Mouse (Mus musculus) embryo, embryonic 11 days (tissue): ENCODE results near the gene Rnf141.

Experiments
- DNase-seq: peaks from one replicate; pipeline ENCODE4 v3.0.0-alpha.2; 2015

Rnf141 gene

DNA sequence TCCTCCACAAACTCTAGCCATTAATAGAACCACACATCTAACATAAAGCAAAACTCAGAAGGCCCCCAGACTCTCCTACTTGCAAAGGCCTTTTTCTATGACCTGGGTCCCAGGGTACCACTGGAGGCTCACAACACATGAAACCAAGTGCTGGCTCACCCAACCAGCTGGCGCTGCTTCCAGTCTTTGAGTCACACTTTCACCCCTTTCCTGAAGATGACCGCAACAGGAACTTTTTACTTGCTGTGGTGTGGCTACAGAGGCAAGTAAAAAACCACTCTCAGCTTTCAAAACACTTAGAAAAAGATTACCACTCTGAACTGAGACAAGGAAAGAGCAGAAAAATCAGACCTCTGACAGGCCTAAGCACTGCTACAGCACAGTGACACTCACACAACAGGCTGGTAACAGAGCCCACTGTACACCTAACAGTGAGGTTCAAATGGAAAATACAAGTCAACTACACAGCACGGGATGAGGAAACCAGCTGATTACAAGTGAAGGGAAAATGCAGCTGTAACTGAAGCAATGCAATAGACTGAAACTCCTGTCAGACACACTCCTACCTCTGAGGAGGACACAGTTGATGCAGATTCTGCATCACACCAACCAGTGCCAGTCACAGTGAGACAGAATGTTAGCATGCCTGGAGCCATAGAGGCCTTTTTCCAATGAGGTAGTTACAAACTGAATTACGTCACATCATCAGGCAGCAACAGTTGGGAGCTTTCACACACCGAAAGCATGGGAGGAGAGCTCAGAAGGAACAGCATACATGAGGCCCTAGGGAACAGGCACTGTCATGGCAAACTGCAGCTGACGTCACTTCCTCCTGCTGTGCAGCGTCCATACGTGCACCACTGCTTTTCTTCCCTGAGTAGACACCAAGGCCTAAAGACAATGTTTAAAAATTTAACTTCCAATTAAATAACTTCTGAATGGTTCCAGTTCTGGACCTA lies 20.0 kb downstream of the Rnf141 start:
- no peak for DNase-seq

DNA sequence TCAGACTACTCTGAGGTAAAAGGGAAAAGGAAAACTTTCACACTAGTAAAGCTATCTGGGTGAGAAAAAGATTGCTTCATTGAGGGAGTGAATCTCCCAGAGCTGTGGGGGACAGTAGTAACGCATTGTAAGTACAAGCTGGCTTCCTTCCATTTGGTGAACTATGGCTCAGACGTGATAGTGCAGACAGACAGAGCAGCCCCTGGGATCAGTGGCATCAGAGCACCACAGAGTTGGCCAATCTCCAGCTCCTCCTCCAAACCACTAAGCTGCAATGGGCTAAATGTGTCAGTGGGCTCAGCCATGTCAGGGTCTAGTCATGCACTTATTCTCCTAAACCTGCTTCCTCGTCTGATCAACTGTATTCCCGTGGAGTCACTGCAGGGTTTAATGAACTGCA lies 20.7 kb downstream of the Rnf141 start:
- DNase-seq, result no peak

DNA sequence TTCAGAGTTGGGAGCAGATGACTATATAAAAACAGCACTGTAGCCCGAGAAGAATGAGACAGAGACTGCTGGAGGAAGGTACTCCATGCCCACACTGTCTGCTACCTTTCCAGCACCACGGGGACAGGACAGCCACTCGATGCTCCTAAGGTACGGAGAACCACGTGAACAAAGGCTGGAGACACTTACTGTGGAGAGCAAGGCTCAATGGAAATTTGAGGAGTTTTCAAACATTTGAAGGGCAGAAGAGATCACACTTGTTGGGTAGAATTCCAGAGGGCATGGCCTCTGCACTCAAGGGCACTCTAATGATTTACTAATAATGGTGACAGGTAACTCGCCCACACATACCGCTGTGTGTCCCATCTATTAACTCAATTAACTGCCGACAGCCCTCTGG lies 21.2 kb downstream of the Rnf141 start:
- no peak for DNase-seq

- no peak for DNase-seq
Measured at GRCm38 (mm10) chr7:110822055-110822454, 22.2 kb downstream of the Rnf141 start.

DNA sequence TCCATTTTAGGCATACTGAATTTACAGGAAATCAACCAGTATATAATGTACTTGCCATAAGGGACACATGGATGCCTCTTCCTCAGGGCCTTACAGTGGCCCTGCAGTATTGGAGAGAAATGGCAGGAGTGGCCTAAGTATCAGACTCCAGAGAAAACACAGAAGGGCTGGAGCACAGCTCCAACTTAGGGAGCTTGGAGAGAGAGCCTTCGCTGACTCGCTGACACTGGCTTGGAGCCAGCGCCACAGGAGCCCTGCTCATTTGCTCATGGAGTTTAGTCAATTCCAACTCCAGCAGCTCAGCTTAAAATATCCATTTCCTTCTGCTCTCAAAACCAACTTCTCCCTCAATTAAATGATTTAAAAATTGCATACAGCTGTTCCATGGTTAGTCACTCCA lies 22.6 kb downstream of the Rnf141 start:
- DNase-seq, result no peak

DNA sequence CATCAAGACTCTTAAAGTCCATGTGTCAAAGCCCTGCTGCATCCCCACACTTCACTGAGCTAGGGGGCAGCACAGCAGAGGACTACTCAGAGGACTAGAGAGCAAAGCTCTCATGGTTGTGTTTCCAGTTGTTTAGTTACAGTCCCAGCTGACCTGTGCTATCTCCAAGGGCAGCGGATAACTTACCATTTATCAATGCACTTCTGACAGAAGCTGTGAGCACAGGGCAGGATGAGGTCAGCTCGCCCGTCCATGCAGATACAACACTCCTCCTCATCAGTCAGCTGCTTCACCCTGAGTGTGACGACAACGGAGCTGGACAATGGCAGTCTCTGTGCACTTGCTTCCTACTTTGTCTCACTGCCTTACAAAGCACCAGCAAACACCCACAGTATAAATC lies 23.2 kb downstream of the Rnf141 start:
- DNase-seq, result peak; percentile 42

GRCm38 (mm10) chr7:110818787-110819350 lies 25.4 kb downstream of the Rnf141 start:
- DNase-seq, result no peak

GRCm38 (mm10) chr7:110818206-110818605 lies 26.1 kb downstream of the Rnf141 start:
- no peak for DNase-seq

DNA sequence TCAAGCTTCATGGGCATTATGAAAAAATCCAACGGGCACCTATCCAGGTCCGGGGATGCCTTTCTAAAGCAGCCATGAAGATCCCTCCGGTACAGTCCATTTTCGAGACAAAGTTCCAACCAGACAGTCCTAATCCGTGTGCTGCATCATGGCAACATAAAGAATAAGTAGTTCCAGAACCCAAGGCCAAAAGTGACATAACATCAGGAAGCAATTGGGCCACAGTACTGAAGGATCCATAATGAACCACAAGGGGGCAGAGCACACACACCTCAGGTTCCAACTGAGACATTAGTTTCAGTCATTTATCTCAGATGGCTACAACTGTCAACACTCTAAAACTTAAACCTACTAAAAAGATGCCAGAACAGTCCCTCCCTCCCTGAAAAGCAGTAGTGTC lies 28.2 kb downstream of the Rnf141 start:
- DNase-seq, result peak; percentile 77

DNA sequence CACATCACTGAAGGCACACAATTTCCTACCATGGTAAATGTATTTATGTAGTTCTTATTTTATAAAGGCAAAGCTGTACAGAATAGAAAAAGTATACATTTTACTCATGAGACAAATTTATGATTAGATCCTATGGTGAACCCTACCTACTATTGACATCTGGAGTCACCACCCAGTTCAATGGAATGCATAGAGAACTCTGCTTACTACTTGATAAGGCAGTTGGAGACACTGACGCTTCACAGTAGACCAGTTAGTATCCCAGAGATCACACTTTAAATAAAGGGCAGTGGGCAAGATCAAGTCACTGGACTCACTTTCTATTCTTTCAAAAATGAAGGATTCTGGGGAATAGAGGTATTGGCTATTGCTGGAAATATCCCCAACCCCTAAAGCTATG lies 30.3 kb downstream of the Rnf141 start:
- DNase-seq, result no peak

DNA sequence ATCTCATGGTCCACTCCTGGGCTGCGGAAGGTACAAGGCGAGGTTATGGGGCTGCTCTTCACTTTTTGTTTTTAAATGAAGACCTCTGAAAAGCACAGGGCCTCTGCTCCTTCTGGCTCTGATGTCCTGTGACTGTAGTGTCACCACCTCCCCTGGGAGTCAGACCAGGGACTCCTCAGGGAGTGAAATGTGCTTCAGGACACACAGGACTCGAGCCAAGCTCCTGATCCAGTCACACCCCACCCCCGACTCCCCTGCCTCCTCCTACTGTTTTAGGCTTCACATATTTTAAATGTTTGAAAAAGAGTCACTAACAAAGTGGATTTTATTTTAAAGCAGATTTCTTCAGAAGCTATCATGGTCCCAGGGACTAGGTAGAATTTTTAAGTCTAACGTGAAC lies 32.7 kb downstream of the Rnf141 start:
- DNase-seq, result no peak

DNA sequence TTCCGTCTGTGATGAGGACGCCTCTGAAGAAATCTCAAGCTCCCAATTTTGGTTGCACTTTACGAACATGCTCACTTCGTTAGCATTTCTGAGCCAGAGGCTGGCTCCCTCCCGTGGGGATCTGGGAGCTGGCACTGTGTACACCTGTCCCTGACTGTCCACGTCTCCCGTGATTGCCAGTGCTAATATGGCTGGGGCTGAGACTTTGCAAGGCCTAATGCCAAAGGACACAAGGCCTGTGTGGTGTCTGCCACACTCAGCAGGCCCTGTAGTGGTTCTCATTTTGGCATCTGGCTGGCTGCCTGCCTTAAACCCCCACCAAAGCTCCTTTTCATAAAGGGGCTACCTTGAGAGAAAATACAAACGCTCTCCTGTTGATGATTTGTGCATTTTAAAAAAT lies 33.3 kb downstream of the Rnf141 start:
- DNase-seq, result no peak

GRCm38 (mm10) chr7:110809585-110810557 lies 34.4 kb downstream of the Rnf141 start:
- DNase-seq, result no peak

DNA sequence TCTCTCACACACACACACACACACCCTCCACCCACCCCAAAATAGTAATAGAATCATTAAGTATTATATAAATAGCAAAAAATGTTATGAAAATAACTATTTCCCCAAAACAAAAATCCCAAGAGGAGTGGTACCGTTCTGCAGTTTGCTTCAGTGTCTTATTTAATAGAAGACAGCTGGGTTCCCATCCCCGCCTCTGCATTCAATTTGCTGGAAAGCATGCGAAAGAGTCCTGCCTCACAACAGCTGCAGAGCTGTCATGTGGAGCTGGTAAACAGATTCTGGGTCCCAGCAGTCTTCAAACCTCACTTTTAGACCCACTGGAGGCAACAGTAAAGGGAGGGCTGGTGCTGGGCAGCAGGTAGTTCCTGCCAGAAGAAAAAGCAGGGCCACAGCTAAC lies 35.3 kb downstream of the Rnf141 start:
- peak; percentile 39 for DNase-seq

- no peak for DNase-seq
Measured at GRCm38 (mm10) chr7:110807460-110808030, 36.7 kb downstream of the Rnf141 start.

DNA sequence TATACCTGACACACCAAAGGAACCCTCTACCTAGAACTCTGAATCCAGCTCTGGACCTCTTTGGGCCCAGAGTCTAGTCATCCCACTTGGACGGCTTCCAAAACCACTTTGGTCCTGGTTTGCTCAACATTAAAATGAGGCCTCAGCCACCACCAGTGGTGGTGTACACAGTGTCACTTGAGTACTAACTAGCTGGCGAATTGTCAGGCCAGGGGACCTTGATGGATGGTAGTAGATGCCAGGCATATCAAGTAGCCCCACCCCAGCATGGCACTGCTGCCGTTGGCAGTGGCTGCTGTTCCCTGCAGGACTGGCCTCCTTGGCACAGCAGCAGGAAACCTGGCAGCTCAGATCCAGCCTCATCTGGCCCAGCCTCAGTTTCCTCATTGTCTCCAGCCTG lies 40.0 kb downstream of the Rnf141 start:
- no peak for DNase-seq

- DNase-seq, result no peak
Measured at GRCm38 (mm10) chr7:110803131-110803530, 41.1 kb downstream of the Rnf141 start.

- DNase-seq, result peak; percentile 85
Measured at GRCm38 (mm10) chr7:110801028-110801427, 43.2 kb downstream of the Rnf141 start.

GRCm38 (mm10) chr7:110797722-110798409 lies 46.4 kb downstream of the Rnf141 start:
- no peak for DNase-seq

DNA sequence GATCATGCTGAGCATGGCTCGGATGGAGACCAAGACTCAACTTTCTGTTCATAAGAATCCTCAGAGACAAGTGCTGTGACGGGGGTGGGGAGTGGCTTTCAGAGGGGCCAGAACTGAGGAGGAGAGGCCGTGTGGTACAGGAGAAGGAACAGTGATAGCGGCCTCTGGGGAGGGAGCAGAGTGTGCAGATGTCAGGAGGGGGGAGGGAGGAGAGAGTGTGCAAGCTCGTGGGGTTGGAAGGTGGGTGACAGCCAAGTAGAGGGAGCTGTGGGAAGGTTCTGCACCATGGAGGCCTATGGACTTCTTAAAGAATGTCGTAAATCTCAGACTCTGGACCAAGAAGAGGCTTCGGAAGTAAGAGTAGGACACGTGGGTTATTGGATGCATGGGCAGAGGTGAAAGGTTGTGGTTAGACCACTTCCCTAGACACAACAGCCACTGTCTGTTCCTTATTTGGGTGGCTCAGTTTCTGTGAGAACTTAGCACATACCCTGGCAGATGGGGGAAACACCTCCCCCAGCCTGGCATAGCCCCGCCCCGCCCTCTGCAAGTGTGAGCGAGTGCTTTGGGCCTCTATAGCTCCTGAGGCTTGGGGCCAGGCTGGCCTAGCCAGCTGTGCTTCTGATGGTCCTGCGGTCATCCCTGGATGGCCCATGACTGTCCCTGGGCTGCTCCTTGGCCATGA lies 47.7 kb downstream of the Rnf141 start:
- no peak for DNase-seq

GRCm38 (mm10) chr7:110794722-110795121 lies 49.5 kb downstream of the Rnf141 start:
- no peak for DNase-seq

- no peak for DNase-seq
Measured at GRCm38 (mm10) chr7:110792834-110793233, 51.4 kb downstream of the Rnf141 start.
